Mouse (Mus musculus): ENCODE measurements around the gene Gas2. TPM values are rescaled to one million over a fixed set of nuclear protein-coding genes. Genes with fewer than 3 reads are reported as not detected.
A peak's percentile ranks its signal among the peaks of the same experiment; 100 is the strongest.

Gene Gas2
- polyA plus RNA-seq, 1 experiment from 2014 or later, result 13.1 TPM

DNA sequence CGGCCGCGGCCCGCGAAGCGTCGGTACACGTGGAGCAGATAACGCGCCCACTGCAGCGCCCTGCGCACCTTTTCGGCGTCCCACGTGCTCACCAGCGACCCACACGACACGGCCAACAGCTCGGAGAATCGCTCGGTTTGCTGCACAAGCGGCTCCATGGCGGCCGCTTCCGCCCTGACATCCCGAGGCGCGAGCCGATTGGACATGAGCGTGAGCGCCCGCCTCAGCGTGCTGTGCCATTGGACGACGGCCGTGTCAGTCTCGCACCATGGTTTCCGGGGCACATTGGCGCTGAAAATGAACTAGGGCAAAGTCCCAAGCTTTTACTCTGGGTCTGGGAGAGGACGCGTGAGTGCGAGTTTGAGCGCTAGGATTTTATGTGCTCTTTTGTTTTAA, 280 bp downstream of the Gas2 start, which contains the start of gene Fancf:
TSS of gene Fancf (minus strand) at position 171 of the 396 bp plus-strand sequence.
- ATAC-seq (ENCODE audit: insufficient read depth, low FRiP score, low read depth), result peak; percentile 98
- Histone ChIP-seq H3K9me3 (no peaks in the 10 kb centered on the region), H3K9ac (peak within 1 kb of the TSS; percentile 83), H3K4me1 (peaks cover 11% of the 10 kb centered on the region), H3K27me3 (replicated peaks) (no peaks in the 10 kb centered on the region), H3K27ac (peak within 1 kb of the TSS; percentile 98), H3K36me3 (no peaks in the 10 kb centered on the region), H3K4me3 (replicated peaks) (peak within 1 kb of the TSS; percentile 83), H3K4me2 (peak within 1 kb of the TSS; percentile 91)
- under 1% methylated on average over 42 of the region's 43 CpGs for WGBS

DNA sequence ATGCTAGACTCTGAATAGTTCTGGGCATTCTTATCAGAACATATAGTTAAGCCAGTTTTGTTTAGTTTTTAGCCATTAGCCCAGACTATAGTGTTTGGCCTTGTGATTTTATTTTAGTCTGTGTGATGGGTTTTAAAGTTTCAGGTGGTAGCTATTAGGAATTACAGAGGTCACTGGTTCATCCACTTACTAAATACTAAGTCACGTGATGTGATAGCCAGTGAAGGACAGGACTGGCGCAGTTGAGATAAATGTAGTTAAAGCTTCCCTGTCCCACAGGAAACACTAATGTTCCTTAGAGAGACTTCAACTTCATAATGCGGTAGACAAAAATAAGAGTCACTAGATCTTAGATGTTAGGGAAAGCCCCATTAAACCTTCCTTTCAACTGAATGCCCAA, 1.0 kb downstream of the Gas2 start:
- Histone ChIP-seq H3K36me3 (no peaks in the 10 kb centered on the region), H3K27me3 (replicated peaks) (no peaks in the 10 kb centered on the region), H3K9ac (no peak overlapping the region), H3K4me2 (peak overlapping the region; percentile 91), H3K4me1 (peaks cover 11% of the 10 kb centered on the region), H3K27ac (no peak overlapping the region), H3K4me3 (replicated peaks) (peak overlapping the region; percentile 83), H3K9me3 (no peaks in the 10 kb centered on the region)
- no peak for ATAC-seq (ENCODE audit: insufficient read depth, low FRiP score, low read depth)
- WGBS, result 51% methylated on average over 3 of the region's 3 CpGs

DNA sequence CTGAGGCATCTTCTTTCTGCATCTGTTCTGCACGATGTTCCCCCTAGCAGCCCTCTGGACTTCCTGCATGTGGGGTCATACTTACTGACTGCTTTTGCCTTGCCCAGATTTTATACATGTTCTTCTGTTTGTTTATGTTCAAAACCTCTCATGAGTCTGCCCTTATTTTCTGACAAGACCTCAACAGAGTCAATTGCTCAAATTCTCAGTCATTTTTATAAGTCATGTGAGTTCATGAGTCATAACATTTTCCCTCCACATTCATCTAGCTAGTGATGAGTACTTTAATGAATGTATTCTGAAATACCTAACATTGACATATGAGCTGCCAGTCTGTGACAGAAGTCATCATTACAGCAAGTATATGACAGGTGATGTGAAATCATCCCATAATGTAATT, 3.5 kb downstream of the Gas2 start:
- no peaks in the 10 kb centered on the region for H3K9me3 ChIP-seq
- no peak overlapping the region for H3K27ac ChIP-seq
- ATAC-seq (ENCODE audit: insufficient read depth, low FRiP score, low read depth), result no peak
- 65% methylated on average over 1 of the region's 1 CpGs for WGBS
- H3K4me1 ChIP-seq, result peaks cover 11% of the 10 kb centered on the region
- no peak overlapping the region for H3K4me3 ChIP-seq (replicated peaks)
- no peak overlapping the region for H3K9ac ChIP-seq
- no peak overlapping the region for H3K4me2 ChIP-seq
- H3K36me3 ChIP-seq, result no peaks in the 10 kb centered on the region
- no peaks in the 10 kb centered on the region for H3K27me3 ChIP-seq (replicated peaks)

DNA sequence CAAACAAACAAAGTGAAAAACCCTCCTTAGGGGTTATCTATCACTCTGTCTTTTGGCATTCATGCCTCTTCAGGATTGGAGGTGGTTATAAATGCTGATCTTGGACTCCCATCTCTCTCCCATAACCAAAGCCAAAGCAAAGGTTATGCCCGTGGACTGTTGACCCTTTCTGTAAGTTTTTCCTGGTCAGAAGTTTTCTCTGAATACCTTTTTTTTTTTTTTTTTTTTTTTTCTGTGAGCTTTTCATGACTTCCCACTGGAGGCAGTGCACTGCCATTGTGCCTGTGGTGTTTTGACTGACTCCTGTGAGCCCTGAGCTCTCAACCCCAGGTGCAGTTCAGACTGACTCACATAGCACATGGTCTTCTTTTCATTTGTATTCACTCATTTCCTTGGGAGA, 6.2 kb downstream of the Gas2 start:
- no peaks in the 10 kb centered on the region for H3K9me3 ChIP-seq
- ATAC-seq (ENCODE audit: insufficient read depth, low FRiP score, low read depth), result no peak
- no peaks in the 10 kb centered on the region for H3K27me3 ChIP-seq (replicated peaks)
- H3K36me3 ChIP-seq, result no peaks in the 10 kb centered on the region
- peaks cover 2% of the 10 kb centered on the region; the same call in 1 of the 2 replicates for H3K4me1 ChIP-seq
- 67% methylated on average over 1 of the region's 1 CpGs for WGBS
- H3K27ac ChIP-seq, result no peak overlapping the region
- H3K4me3 ChIP-seq (replicated peaks), result no peak overlapping the region
- no peak overlapping the region for H3K4me2 ChIP-seq
- no peak overlapping the region for H3K9ac ChIP-seq

DNA sequence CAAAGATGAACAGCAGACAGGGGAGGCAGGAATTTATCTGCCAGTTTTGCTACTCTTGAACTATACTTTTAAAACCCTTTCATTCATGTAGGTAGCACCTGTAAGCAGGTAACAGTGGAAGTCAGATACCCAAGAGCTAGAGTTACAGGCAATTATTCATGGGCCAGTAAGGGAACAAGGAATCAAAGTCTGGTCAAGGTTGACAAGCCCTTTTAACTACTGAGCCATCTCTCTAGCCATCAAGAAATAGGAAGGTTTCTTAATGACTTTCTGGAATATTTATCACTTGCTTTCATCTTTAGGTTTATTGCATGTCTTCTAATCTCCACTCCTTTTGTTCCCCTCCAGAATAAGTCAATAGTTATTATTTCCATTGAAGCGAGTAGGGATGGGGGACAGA, 10.2 kb downstream of the Gas2 start:
- Histone ChIP-seq H3K9me3 (no peaks in the 10 kb centered on the region), H3K4me1 (no peaks in the 10 kb centered on the region), H3K4me3 (replicated peaks) (no peak overlapping the region), H3K27me3 (replicated peaks) (no peaks in the 10 kb centered on the region), H3K36me3 (no peaks in the 10 kb centered on the region), H3K9ac (no peak overlapping the region), H3K27ac (no peak overlapping the region), H3K4me2 (no peak overlapping the region)
- no peak for ATAC-seq (ENCODE audit: insufficient read depth, low FRiP score, low read depth)
- 78% methylated on average over 1 of the region's 1 CpGs for WGBS

DNA sequence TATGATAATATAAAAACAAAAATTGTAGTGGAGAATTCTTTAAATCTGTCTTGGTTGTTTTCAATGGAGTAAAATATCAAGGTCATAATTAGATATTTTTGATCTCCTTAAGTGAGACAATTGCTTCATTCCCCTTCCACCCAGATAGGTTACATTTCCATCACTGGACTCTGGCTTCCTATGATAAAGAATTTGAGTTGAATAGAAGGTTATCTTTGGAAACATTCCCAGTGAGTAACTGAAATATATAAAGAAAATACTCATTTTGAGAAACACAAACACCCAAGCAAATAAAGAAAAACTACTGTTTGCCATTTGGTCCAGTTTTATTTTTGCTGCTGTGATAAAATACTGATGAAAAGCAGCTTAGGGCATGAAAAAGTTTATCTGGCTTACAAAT, 10.8 kb downstream of the Gas2 start:
- Histone ChIP-seq H3K27ac (no peak overlapping the region), H3K4me1 (no peaks in the 10 kb centered on the region), H3K4me2 (no peak overlapping the region), H3K36me3 (no peaks in the 10 kb centered on the region), H3K27me3 (replicated peaks) (no peaks in the 10 kb centered on the region), H3K9me3 (no peaks in the 10 kb centered on the region), H3K4me3 (replicated peaks) (no peak overlapping the region), H3K9ac (no peak overlapping the region)
- no peak for ATAC-seq (ENCODE audit: insufficient read depth, low FRiP score, low read depth)

DNA sequence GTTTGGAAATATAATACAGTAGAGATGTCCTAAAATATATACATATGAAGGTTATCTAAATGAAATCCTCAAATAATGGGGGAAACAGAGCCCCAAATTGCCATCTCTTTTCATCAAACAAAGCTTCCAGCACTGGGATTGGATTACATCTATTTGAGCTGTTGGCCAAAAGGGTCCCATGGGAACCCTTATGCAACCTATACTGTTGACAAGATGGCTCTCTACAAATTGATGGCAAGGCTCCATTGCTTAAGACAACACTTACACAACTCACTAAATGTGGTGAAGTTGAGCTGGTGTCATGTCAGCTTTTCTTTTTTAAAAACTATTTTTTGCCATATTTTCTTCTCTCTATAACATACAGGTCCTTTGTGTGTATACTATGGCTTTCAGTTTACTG, 14.5 kb downstream of the Gas2 start:
- no peaks in the 10 kb centered on the region for H3K27me3 ChIP-seq (replicated peaks)
- no peak overlapping the region for H3K4me3 ChIP-seq (replicated peaks)
- no peak for ATAC-seq (ENCODE audit: insufficient read depth, low FRiP score, low read depth)
- no peak overlapping the region for H3K27ac ChIP-seq
- no peak overlapping the region for H3K9ac ChIP-seq
- H3K9me3 ChIP-seq, result no peaks in the 10 kb centered on the region
- no peak overlapping the region for H3K4me2 ChIP-seq
- H3K4me1 ChIP-seq, result no peaks in the 10 kb centered on the region
- no peaks in the 10 kb centered on the region for H3K36me3 ChIP-seq

DNA sequence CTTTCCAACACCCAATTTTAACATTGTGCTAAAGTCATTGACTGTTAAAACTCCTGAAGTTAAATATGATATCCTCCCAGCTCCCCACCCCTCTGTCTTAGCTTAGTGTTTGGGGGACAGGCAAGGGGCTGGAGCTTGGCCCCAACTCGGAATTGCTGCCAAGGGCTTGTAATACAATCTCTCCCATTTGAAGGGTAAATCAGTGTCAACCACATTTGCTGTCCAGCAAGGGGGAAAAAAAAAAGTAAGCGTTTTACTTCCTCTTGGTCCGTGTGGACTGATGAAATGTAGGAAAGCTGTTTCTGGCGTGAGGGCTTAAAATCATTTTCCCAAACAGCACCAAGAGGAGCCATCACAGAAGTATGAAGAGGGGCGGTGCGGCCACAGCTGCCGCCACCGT, 16.9 kb downstream of the Gas2 start:
- H3K9me3 ChIP-seq, result no peaks in the 10 kb centered on the region
- WGBS, result 4% methylated on average over 8 of the region's 8 CpGs
- H3K4me2 ChIP-seq, result peak overlapping the region; percentile 90
- ATAC-seq (ENCODE audit: insufficient read depth, low FRiP score, low read depth), result no peak
- H3K27me3 ChIP-seq (replicated peaks), result no peaks in the 10 kb centered on the region
- H3K4me3 ChIP-seq (replicated peaks), result peak overlapping the region; percentile 50
- no peak overlapping the region for H3K9ac ChIP-seq
- peak overlapping the region; percentile 92 for H3K27ac ChIP-seq
- no peaks in the 10 kb centered on the region for H3K4me1 ChIP-seq
- no peaks in the 10 kb centered on the region for H3K36me3 ChIP-seq

DNA sequence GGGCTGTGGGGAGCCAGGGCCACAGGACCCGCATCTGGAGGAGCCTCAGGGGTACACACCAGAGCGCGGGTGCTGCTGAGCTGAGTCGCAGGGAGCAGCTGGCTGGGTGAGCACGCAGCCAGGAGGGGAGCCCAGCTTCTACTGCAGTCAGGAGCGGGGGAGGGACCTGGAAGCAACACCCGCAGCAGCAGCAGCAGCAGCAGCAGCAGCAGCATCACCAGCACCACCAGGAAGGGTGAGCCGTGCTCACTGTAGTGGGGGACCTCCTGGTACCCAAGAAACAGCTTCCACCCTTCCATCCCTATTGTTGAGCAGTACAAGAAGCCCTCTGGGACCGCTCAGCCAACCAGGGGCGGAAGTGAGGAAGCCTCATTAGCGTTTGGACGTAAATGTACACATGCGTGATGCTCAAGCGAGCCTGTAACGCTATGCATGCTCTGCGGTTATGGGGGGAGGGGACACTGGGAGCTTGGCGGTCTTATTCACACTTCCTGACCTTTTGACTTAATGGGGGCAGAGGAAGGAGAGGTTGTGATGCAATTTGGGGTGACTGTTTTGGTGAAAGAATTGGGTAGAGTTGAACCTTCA, 17.4 kb downstream of the Gas2 start:
- ATAC-seq (ENCODE audit: insufficient read depth, low FRiP score, low read depth), result peak; percentile 86
- WGBS, result under 1% methylated on average over 17 of the region's 17 CpGs

DNA sequence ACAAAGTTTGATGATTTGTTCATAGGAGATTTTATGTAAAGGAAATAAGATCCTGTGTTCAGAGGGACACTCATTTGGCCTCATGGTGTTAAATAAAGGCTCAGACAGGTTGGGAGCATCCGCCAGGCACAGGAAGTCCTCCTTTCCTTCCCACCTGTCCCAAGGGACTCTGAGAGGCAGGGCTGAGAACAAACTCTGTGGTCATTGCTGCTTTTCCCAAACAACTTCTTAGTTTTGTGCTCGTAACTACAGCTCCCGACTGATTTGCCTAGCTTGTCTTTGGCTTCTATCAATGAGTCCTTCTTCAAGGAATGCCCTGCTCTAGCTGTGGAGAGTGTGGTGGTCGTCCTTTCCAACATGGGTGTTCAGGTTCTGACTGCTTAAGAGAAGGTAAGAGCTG, 18.3 kb downstream of the Gas2 start:
- H3K9ac ChIP-seq, result no peak overlapping the region
- WGBS, result 83% methylated on average over 4 of the region's 4 CpGs
- ATAC-seq (ENCODE audit: insufficient read depth, low FRiP score, low read depth), result no peak
- no peaks in the 10 kb centered on the region for H3K9me3 ChIP-seq
- no peaks in the 10 kb centered on the region for H3K36me3 ChIP-seq
- H3K4me2 ChIP-seq, result no peak overlapping the region
- no peaks in the 10 kb centered on the region for H3K4me1 ChIP-seq
- no peaks in the 10 kb centered on the region for H3K27me3 ChIP-seq (replicated peaks)
- H3K27ac ChIP-seq, result no peak overlapping the region
- H3K4me3 ChIP-seq (replicated peaks), result no peak overlapping the region

More for the DNA sequence above, 17.4 kb downstream of the Gas2 start:
- Histone ChIP-seq H3K9me3 (no peaks in the 10 kb centered on the region), H3K4me3 (replicated peaks) (peak overlapping the region; percentile 50), H3K4me1 (no peaks in the 10 kb centered on the region), H3K27ac (peak overlapping the region; percentile 92), H3K36me3 (no peaks in the 10 kb centered on the region), H3K4me2 (peak overlapping the region; percentile 90), H3K9ac (no peak overlapping the region), H3K27me3 (replicated peaks) (no peaks in the 10 kb centered on the region)

DNA sequence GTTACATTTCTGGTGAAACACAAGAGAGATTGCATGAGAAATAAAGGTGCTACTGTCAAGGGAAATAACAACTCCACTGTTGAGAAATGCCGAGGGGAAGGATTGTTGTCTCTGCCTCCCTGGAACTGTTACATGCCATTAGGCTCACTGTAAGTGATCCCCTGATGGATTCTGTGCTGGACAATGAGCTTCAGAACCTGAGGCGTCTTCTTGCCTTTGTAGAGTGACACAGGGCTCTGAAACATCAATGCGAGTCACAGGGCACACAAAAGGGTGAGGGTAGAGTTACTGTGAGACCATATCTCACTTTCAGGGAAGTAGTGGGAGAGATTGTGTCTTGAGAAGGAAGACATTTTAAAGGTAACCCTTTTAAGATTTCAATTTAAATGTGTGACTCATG, 23.5 kb downstream of the Gas2 start:
- no peak for ATAC-seq (ENCODE audit: insufficient read depth, low FRiP score, low read depth)

DNA sequence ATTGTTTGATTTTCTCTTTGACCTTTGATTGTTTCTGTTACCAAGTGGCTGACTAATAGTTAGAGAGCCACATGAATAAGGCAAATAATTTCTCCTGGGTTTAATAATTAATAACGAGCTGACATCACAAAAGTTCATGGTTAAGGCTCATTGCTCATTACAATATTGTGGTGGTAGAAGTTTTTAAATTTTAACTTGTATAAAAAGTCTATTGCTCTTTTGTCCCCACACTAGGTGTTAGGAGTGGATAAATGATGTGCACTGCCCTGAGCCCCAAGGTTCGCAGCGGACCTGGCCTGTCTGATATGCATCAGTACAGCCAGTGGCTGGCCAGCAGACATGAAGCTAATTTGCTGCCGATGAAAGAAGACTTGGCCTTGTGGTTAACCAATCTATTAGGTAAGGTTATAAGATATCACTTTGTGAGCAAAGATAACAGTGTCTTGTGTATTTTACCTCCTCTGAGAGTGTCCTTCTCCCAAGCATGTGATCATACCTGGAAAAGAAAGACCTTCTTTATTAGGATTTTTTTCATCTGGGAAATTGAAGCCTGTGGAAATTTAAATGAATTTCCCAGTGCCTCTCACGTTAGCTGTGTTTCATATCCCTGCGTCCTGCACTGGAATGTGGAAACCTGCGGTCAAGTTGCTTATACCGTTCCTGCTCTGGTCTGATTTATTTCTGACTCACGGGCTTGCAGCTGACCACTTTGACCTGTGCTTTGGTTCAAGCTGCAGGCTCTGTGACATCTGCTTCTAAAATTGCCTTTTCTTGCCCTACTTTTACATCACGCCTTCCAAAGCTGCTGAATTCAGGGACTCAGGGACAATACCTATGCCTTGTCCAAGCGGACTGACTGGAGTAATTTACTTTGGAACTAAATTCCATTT, 26.1 kb downstream of the Gas2 start:
- Histone ChIP-seq H3K27me3 (replicated peaks) (no peaks in the 10 kb centered on the region), H3K36me3 (no peaks in the 10 kb centered on the region), H3K9me3 (no peaks in the 10 kb centered on the region), H3K4me2 (no peak overlapping the region), H3K9ac (no peak overlapping the region), H3K4me3 (replicated peaks) (no peak overlapping the region), H3K4me1 (no peaks in the 10 kb centered on the region), H3K27ac (no peak overlapping the region; the same call in 1 of the 2 replicates)
- no peak for ATAC-seq (ENCODE audit: insufficient read depth, low FRiP score, low read depth)
- WGBS, result 63% methylated on average over 11 of the region's 11 CpGs

More for the DNA sequence above, 23.5 kb downstream of the Gas2 start:
- H3K9me3 ChIP-seq, result no peaks in the 10 kb centered on the region
- H3K9ac ChIP-seq, result no peak overlapping the region
- H3K27me3 ChIP-seq (replicated peaks), result no peaks in the 10 kb centered on the region
- WGBS, result 70% methylated on average over 3 of the region's 3 CpGs
- H3K4me3 ChIP-seq (replicated peaks), result no peak overlapping the region
- no peaks in the 10 kb centered on the region for H3K4me1 ChIP-seq
- no peak overlapping the region for H3K4me2 ChIP-seq
- no peak overlapping the region for H3K27ac ChIP-seq
- no peaks in the 10 kb centered on the region for H3K36me3 ChIP-seq

Data from stomach, embryonic 15.5 days (tissue).